Mouse (Mus musculus) forebrain, embryonic 10.5 days (tissue): ENCODE data around the gene Cacna2d2. TPM values are rescaled to one million over a fixed set of nuclear protein-coding genes. Genes with fewer than 3 reads are reported as not detected.

ENCODE experiments used
- DNase-seq: peaks from one replicate; pipeline ENCODE4 v3.0.0-alpha.2; 2017; ENCODE audit warnings: low spot score; ENCODE audit errors: extremely low spot score
- H3K27ac ChIP-seq: fragments of 300-500 bp; sonication (generic); 2 replicates; pipeline ENCODE4 v1.5.1; 2016; ENCODE audit warnings: mild to moderate bottlenecking
- H3K27me3 ChIP-seq: fragments of 300-500 bp; sonication (generic); 2 replicates; pipeline ENCODE4 v1.6.1; 2016; ENCODE audit warnings: mild to moderate bottlenecking; ENCODE audit not compliant: poor library complexity, severe bottlenecking
- H3K36me3 ChIP-seq: fragments of 300-500 bp; sonication (generic); replicated peaks from 2 replicates; pipeline ENCODE4 v1.6.1; 2016; ENCODE audit warnings: mild to moderate bottlenecking, moderate library complexity
- H3K4me1 ChIP-seq: fragments of 300-500 bp; sonication (generic); 2 replicates; pipeline ENCODE4 v1.6.1; 2016
- H3K4me3 ChIP-seq: fragments of 300-500 bp; sonication (generic); 2 replicates; pipeline ENCODE4 v1.5.1; 2016; ENCODE audit warnings: mild to moderate bottlenecking, moderate library complexity
- H3K9me3 ChIP-seq: fragments of 300-500 bp; sonication (generic); 2 replicates; pipeline ENCODE4 v1.6.1; 2016; ENCODE audit warnings: mild to moderate bottlenecking, moderate library complexity
- whole genome bisulfite sequencing: fragments of 180-500 bp; shearing (Covaris S2); methylation state at CpG from one replicate; pipeline ENCODE4 v1.1.7; 2016; 5-methylcytosine and 5-hydroxymethylcytosine counted together
- polyA plus RNA-seq: library from polyadenylated mRNA; unstranded; fragments of >200 nt; fragmentation: Nextera tagmentation; extraction: Ambion mirVana; gene quantifications from 2 replicates; pipeline ENCODE4 v1.2.1, GENCODE M21; 2016

The Cacna2d2 gene
- polyA plus RNA-seq, 1 experiment from 2014 or later: 1.2 TPM

- Histone ChIP-seq H3K4me1 (peaks cover 55% of the 10 kb centered on the region), H3K4me3 (peak overlapping the region; percentile 70; the same call in 1 of the 2 replicates)
- WGBS: 81% methylated on average over 4 of the region's 4 CpGs
These were observed 141.0 kb downstream of the Cacna2d2 start for GRCm38 (mm10) chr9:107540420-107540819.

DNA sequence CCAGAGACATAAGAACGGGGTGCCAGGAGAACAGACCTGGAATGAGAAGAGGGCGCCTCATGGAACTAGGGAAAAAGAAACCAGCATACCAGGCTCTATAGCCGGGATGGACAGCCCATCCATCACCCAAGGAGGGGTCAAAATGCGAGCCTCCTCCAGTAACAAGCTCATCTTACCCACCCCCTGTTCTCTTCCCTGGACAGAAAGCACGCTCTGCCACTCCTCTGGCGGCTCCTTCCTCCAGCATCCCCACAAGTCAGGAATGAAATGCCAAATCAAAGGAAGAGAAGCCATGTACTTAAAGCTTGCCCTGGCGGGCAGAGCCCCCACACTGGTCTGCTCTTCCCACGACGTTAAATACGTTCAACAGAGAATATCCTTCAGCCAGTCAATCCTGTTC, 141.6 kb downstream of the Cacna2d2 start:
- DNase-seq: no peak
- Histone ChIP-seq H3K4me1 (peaks cover 53% of the 10 kb centered on the region), H3K9me3 (no peaks in the 10 kb centered on the region), H3K36me3 (peaks cover 63% of the 10 kb centered on the region), H3K27ac (0 out of 2 replicates have a peak overlapping the region, but pooled peaks have one; percentile 87), H3K4me3 (peak overlapping the region; percentile 70), H3K27me3 (no peaks in the 10 kb centered on the region)
- 38% methylated on average over 10 of the region's 10 CpGs for WGBS

More at GRCm38 (mm10) chr9:107540420-107540819, 141.0 kb downstream of the Cacna2d2 start:
- no peaks in the 10 kb centered on the region for H3K9me3 ChIP-seq
- peaks cover 63% of the 10 kb centered on the region for H3K36me3 ChIP-seq
- H3K27ac ChIP-seq: no peak overlapping the region
- DNase-seq: no peak
- H3K27me3 ChIP-seq: no peaks in the 10 kb centered on the region

GRCm38 (mm10) chr9:107541474-107542351, 142.3 kb downstream of the Cacna2d2 start, which contains the start of the genes Cyb561d2 and Nprl2:
Gene Cyb561d2 (minus strand): TSS chr9:107542193.
Gene Nprl2 (plus strand): TSS chr9:107542226.
- peak; percentile 96 for DNase-seq
- Histone ChIP-seq H3K4me3 (peak within 1 kb of the TSS; percentile 70), H3K27ac (peak within 1 kb of the TSS; percentile 87), H3K27me3 (no peaks in the 10 kb centered on the region), H3K4me1 (peaks cover 53% of the 10 kb centered on the region), H3K36me3 (peaks cover 60% of the 10 kb centered on the region), H3K9me3 (no peaks in the 10 kb centered on the region)
- WGBS: under 1% methylated on average over 46 of the region's 46 CpGs

GRCm38 (mm10) chr9:107542352-107542686, 142.9 kb downstream of the Cacna2d2 start:
- under 1% methylated on average over 11 of the region's 11 CpGs for WGBS
- Histone ChIP-seq H3K4me3 (peak overlapping the region; percentile 70), H3K9me3 (no peaks in the 10 kb centered on the region), H3K4me1 (peaks cover 53% of the 10 kb centered on the region), H3K27me3 (peaks cover 1% of the 10 kb centered on the region; the same call in 1 of the 2 replicates), H3K36me3 (peaks cover 54% of the 10 kb centered on the region), H3K27ac (peak overlapping the region; percentile 87)
- DNase-seq: no peak

- H3K4me3 ChIP-seq: peak overlapping the region; percentile 70
- H3K4me1 ChIP-seq: peaks cover 53% of the 10 kb centered on the region
- peaks cover 50% of the 10 kb centered on the region for H3K36me3 ChIP-seq
- 52% methylated on average over 8 of the region's 8 CpGs for WGBS
- peak overlapping the region; percentile 87; the same call in 1 of the 2 replicates for H3K27ac ChIP-seq
- no peak for DNase-seq
- no peaks in the 10 kb centered on the region for H3K9me3 ChIP-seq
- H3K27me3 ChIP-seq: peaks cover 5% of the 10 kb centered on the region
These were observed 143.3 kb downstream of the Cacna2d2 start for GRCm38 (mm10) chr9:107542721-107543120.

DNA sequence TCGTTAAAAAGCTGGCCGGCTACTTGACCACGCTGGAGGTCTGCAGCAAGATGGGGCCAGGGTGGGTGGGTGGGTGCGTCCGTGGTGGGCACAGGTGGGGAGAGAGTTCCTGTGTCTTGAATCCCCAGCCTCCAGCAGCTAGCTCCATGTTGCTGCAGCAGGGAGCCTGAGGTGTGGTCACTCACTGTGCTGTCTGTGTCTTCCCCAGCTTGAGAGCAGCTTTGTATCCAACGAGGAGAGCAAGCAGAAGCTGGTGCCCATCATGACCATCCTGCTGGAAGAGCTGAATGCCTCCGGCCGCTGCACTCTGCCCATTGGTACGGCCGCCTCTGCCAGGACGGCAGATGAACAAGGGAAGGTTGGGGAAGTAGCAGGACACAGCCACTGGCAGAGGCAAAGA, 143.9 kb downstream of the Cacna2d2 start:
- 87% methylated on average over 11 of the region's 11 CpGs for WGBS
- peaks cover 11% of the 10 kb centered on the region for H3K27me3 ChIP-seq
- no peaks in the 10 kb centered on the region for H3K9me3 ChIP-seq
- no peak for DNase-seq
- H3K27ac ChIP-seq: no peak overlapping the region
- H3K4me3 ChIP-seq: peak overlapping the region; percentile 70; the same call in 1 of the 2 replicates
- H3K4me1 ChIP-seq: peaks cover 59% of the 10 kb centered on the region
- H3K36me3 ChIP-seq: peaks cover 44% of the 10 kb centered on the region

- no peak overlapping the region; the same call in 1 of the 2 replicates for H3K4me3 ChIP-seq
- H3K4me1 ChIP-seq: peaks cover 59% of the 10 kb centered on the region
- no peak for DNase-seq
- H3K9me3 ChIP-seq: no peaks in the 10 kb centered on the region
- WGBS: 94% methylated on average over 17 of the region's 17 CpGs
- no peak overlapping the region for H3K27ac ChIP-seq
- H3K27me3 ChIP-seq: peaks cover 20% of the 10 kb centered on the region
- H3K36me3 ChIP-seq: peaks cover 35% of the 10 kb centered on the region
These were observed 144.8 kb downstream of the Cacna2d2 start for GRCm38 (mm10) chr9:107544196-107544700.

DNA sequence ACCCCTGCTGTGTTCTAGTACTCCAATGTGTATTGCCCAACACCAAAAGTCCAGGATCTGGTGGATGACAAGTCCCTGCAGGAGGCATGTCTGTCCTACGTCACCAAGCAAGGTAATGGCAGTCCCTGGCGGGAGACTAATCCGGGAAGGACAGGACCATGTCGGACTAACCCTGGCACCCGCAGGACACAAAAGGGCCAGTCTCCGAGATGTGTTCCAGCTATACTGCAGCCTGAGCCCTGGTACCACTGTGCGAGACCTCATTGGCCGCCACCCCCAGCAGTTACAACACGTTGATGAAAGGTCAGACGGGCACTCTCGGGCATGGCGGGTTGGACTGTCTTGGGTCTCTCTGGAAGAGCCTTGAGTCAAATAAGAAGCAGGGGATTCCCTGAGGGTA, 145.3 kb downstream of the Cacna2d2 start:
- H3K27ac ChIP-seq: no peak overlapping the region
- no peak overlapping the region for H3K4me3 ChIP-seq
- no peak for DNase-seq
- peaks cover 30% of the 10 kb centered on the region for H3K36me3 ChIP-seq
- 96% methylated on average over 12 of the region's 12 CpGs for WGBS
- H3K27me3 ChIP-seq: peaks cover 25% of the 10 kb centered on the region
- no peaks in the 10 kb centered on the region for H3K9me3 ChIP-seq
- peaks cover 61% of the 10 kb centered on the region for H3K4me1 ChIP-seq

DNA sequence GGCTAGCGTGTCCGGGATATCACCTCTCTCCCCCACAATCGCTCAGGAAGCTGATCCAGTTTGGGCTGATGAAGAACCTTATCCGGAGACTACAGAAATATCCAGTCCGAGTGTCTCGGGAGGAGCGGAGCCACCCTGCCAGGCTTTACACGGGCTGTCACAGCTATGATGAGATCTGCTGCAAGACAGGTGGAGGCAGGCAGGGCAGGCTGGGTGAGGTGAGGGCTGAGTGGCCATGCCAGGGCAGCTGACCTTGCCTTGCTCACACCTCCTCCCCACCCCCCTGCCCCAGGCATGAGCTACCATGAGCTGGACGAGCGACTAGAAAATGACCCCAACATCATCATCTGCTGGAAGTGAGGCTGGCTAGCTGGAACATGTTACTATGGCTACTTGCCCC, 145.8 kb downstream of the Cacna2d2 start:
- Histone ChIP-seq H3K27ac (no peak overlapping the region), H3K36me3 (peaks cover 25% of the 10 kb centered on the region), H3K4me1 (peaks cover 63% of the 10 kb centered on the region), H3K9me3 (no peaks in the 10 kb centered on the region), H3K27me3 (peaks cover 30% of the 10 kb centered on the region), H3K4me3 (peak overlapping the region; percentile 16; the same call in 1 of the 2 replicates)
- 85% methylated on average over 10 of the region's 10 CpGs for WGBS
- DNase-seq: no peak

GRCm38 (mm10) chr9:107545602-107546001, 146.2 kb downstream of the Cacna2d2 start:
- H3K4me1 ChIP-seq: peaks cover 63% of the 10 kb centered on the region
- DNase-seq: peak; percentile 77
- H3K36me3 ChIP-seq: peaks cover 23% of the 10 kb centered on the region
- H3K4me3 ChIP-seq: peak overlapping the region; percentile 16; the same call in 1 of the 2 replicates
- H3K9me3 ChIP-seq: no peaks in the 10 kb centered on the region
- 5% methylated on average over 3 of the region's 3 CpGs for WGBS
- no peak overlapping the region for H3K27ac ChIP-seq
- peaks cover 34% of the 10 kb centered on the region for H3K27me3 ChIP-seq

- peaks cover 48% of the 10 kb centered on the region for H3K27me3 ChIP-seq
- WGBS: 5% methylated on average over 20 of the region's 20 CpGs
- DNase-seq: peak; percentile 91
- peaks cover 66% of the 10 kb centered on the region for H3K4me1 ChIP-seq
- H3K36me3 ChIP-seq: peaks cover 23% of the 10 kb centered on the region
- peak within 1 kb of the TSS; percentile 42 for H3K4me3 ChIP-seq
- peak within 1 kb of the TSS; percentile 59 for H3K27ac ChIP-seq
- no peaks in the 10 kb centered on the region for H3K9me3 ChIP-seq
These were observed 147.6 kb downstream of the Cacna2d2 start, which contains the start of gene Zmynd10 for GRCm38 (mm10) chr9:107547026-107547425. Gene Zmynd10 (plus strand): TSS chr9:107547298.

DNA sequence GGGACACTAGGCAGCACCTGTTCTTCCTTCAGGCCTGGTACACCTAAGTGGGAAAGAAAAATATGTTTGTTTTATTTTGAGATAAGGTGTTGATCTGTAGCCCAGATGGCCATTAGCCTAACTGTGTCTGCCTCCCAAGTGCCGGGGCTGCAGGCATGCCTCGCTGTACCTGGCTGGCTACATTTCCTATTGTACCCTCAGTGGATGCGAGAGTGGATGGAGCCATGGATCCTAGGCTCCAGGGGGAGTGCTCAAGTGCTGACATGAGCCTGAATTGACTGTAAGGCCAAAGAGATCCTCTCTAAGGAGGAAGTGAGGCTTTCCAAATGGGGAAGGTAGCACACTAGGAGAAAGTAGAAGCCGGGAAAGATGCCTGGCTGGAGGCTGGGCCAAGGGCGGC, 148.5 kb downstream of the Cacna2d2 start:
- WGBS: 79% methylated on average over 5 of the region's 5 CpGs
- H3K4me1 ChIP-seq: peaks cover 66% of the 10 kb centered on the region
- H3K36me3 ChIP-seq: peaks cover 23% of the 10 kb centered on the region
- no peak for DNase-seq
- H3K9me3 ChIP-seq: no peaks in the 10 kb centered on the region
- H3K4me3 ChIP-seq: no peak overlapping the region
- peaks cover 58% of the 10 kb centered on the region for H3K27me3 ChIP-seq
- 0 out of 2 replicates have a peak overlapping the region, but pooled peaks have one; percentile 35 for H3K27ac ChIP-seq

DNA sequence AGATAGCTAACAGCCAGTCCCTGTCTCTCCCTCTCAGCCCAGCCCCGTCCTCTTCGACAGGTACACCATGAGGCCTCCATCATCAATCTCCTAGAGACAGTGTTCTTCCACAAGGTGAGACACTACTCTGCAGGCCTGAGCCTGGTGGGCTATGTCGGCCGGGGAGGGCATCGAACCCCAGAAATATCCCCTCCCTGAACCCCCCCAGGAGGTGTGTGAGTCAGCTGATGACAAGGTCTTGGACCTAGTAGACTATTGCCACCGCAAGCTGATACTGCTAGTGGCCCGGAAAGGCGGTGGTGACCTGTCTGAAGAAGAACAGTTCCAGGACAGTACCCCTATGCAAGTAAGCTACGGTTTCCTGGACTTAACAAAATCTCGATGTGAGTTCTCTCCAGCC, 149.4 kb downstream of the Cacna2d2 start:
- no peak for DNase-seq
- peaks cover 16% of the 10 kb centered on the region for H3K36me3 ChIP-seq
- peak overlapping the region; percentile 9; the same call in 1 of the 2 replicates for H3K27ac ChIP-seq
- H3K4me3 ChIP-seq: no peak overlapping the region
- 90% methylated on average over 10 of the region's 10 CpGs for WGBS
- H3K27me3 ChIP-seq: peaks cover 61% of the 10 kb centered on the region
- no peaks in the 10 kb centered on the region for H3K9me3 ChIP-seq
- H3K4me1 ChIP-seq: peaks cover 70% of the 10 kb centered on the region
